Mouse (Mus musculus) hindbrain, embryonic 11.5 days (tissue): Measurements from ENCODE around the gene Ap1b1. TPM values are rescaled to one million over a fixed set of nuclear protein-coding genes. Genes with fewer than 3 reads are reported as not detected.
A peak's percentile ranks its signal among the peaks of the same experiment; 100 is the strongest.

ENCODE experiments used
- ATAC-seq: fragments of 200-750 bp; cut with Nextera tagmentation; 2 replicates; pipeline ENCODE4 v1.8.0; 2017; ENCODE audit warnings: mild to moderate bottlenecking, moderate TSS enrichment, moderate library complexity; ENCODE audit not compliant: low FRiP score
- DNase-seq: peaks from one replicate; pipeline ENCODE4 v3.0.0-alpha.2; 2015; ENCODE audit warnings: low spot score
- H3K27ac ChIP-seq: fragments of 300-500 bp; sonication (generic); 2 replicates; pipeline ENCODE4 v1.5.1; 2014; ENCODE audit warnings: mild to moderate bottlenecking, low read depth, low read length
- H3K27me3 ChIP-seq: fragments of 300-500 bp; sonication (generic); 2 replicates; pipeline ENCODE4 v1.6.1; 2014; ENCODE audit warnings: mild to moderate bottlenecking, low read length, moderate library complexity, mixed read lengths; ENCODE audit not compliant: control insufficient read depth, insufficient read depth
- H3K36me3 ChIP-seq: fragments of 300-500 bp; sonication (generic); 2 replicates; pipeline ENCODE4 v1.6.1; 2014; ENCODE audit warnings: mild to moderate bottlenecking, low read length, moderate library complexity, mixed read lengths; ENCODE audit not compliant: control insufficient read depth, insufficient read depth
- H3K4me1 ChIP-seq: fragments of 300-500 bp; sonication (generic); replicated peaks from 2 replicates; pipeline ENCODE4 v1.6.1; 2014; ENCODE audit warnings: low read length, mixed read lengths; ENCODE audit not compliant: control insufficient read depth, insufficient read depth
- H3K4me2 ChIP-seq: fragments of 300-500 bp; sonication (generic); replicated peaks from 2 replicates; pipeline ENCODE4 v1.6.1; 2014; ENCODE audit warnings: mild to moderate bottlenecking, low read depth, low read length
- H3K4me3 ChIP-seq: fragments of 300-500 bp; sonication (generic); 2 replicates; pipeline ENCODE4 v1.5.1; 2014; ENCODE audit warnings: low read depth, low read length
- H3K9ac ChIP-seq: fragments of 300-500 bp; sonication (generic); 2 replicates; pipeline ENCODE4 v1.6.1; 2014; ENCODE audit warnings: low read depth, low read length
- H3K9me3 ChIP-seq: fragments of 300-500 bp; sonication (generic); 2 replicates; pipeline ENCODE4 v1.6.1; 2016; ENCODE audit warnings: low read length; ENCODE audit not compliant: control insufficient read depth
- WGBS: fragments of 180-500 bp; shearing (Covaris S2); extraction: QIAGEN DNeasy Blood & Tissue Kit; methylation state at CpG from one replicate; pipeline ENCODE4 v1.1.7; 2014; 5-methylcytosine and 5-hydroxymethylcytosine counted together
- polyA plus RNA-seq: library from polyadenylated mRNA; unstranded; fragments of >200 nt; fragmentation: Nextera tagmentation; extraction: Ambion mirVana; gene quantifications from 2 replicates; pipeline ENCODE4 v1.2.1, GENCODE M21; 2014

The Ap1b1 gene
- polyA plus RNA-seq, 1 experiment from 2014 or later, result 60.7 TPM

GRCm38 (mm10) chr11:5059230-5059629 lies 72.6 kb downstream of the Ap1b1 start:
- H3K9me3 ChIP-seq, result no peaks in the 10 kb centered on the region
- WGBS, result 28% methylated on average over 14 of the region's 14 CpGs
- peaks cover 85% of the 10 kb centered on the region for H3K27me3 ChIP-seq
- H3K36me3 ChIP-seq, result no peaks in the 10 kb centered on the region
- no peak overlapping the region for H3K27ac ChIP-seq
- no peak overlapping the region for H3K4me2 ChIP-seq
- no peak overlapping the region for H3K4me3 ChIP-seq
- ATAC-seq, result no peak
- DNase-seq, result no peak
- H3K4me1 ChIP-seq, result peaks cover 26% of the 10 kb centered on the region
- H3K9ac ChIP-seq, result no peak overlapping the region

- WGBS, result 9% methylated on average over 27 of the region's 27 CpGs
- DNase-seq (peak; percentile 76), ATAC-seq (no peak)
- Histone ChIP-seq H3K9me3 (no peaks in the 10 kb centered on the region), H3K27me3 (peaks cover 88% of the 10 kb centered on the region), H3K36me3 (no peaks in the 10 kb centered on the region), H3K4me1 (peaks cover 26% of the 10 kb centered on the region), H3K27ac (no peak overlapping the region), H3K4me2 (no peak overlapping the region), H3K4me3 (no peak overlapping the region), H3K9ac (no peak overlapping the region)
Observed at GRCm38 (mm10) chr11:5059704-5060156, 73.1 kb downstream of the Ap1b1 start.

GRCm38 (mm10) chr11:5060756-5061412 lies 74.3 kb downstream of the Ap1b1 start:
- WGBS, result 41% methylated on average over 28 of the region's 28 CpGs
- Histone ChIP-seq H3K9ac (peak overlapping the region; percentile 31; the same call in 1 of the 2 replicates), H3K4me1 (peaks cover 26% of the 10 kb centered on the region), H3K27ac (no peak overlapping the region), H3K9me3 (no peaks in the 10 kb centered on the region), H3K4me2 (peak overlapping the region; percentile 67), H3K36me3 (no peaks in the 10 kb centered on the region), H3K27me3 (peaks cover 83% of the 10 kb centered on the region), H3K4me3 (peak overlapping the region; percentile 35)
- peak; percentile 0; the same call in 1 of the 2 replicates for ATAC-seq
- peak; percentile 42 for DNase-seq

- H3K9me3 ChIP-seq, result no peaks in the 10 kb centered on the region
- H3K27ac ChIP-seq, result no peak overlapping the region
- WGBS, result under 1% methylated on average over 59 of the region's 62 CpGs
- ATAC-seq (peak; percentile 17), DNase-seq (peak; percentile 80)
- no peaks in the 10 kb centered on the region for H3K36me3 ChIP-seq
- H3K9ac ChIP-seq, result peak overlapping the region; percentile 31; the same call in 1 of the 2 replicates
- peaks cover 26% of the 10 kb centered on the region for H3K4me1 ChIP-seq
- peak overlapping the region; percentile 35 for H3K4me3 ChIP-seq
- peak overlapping the region; percentile 67 for H3K4me2 ChIP-seq
- peaks cover 76% of the 10 kb centered on the region for H3K27me3 ChIP-seq
Observed at GRCm38 (mm10) chr11:5061413-5062139, 75.0 kb downstream of the Ap1b1 start.

- H3K27ac ChIP-seq, result no peak overlapping the region
- H3K4me2 ChIP-seq, result peak overlapping the region; percentile 67
- ATAC-seq (no peak), DNase-seq (no peak)
- H3K4me3 ChIP-seq, result peak overlapping the region; percentile 35
- peaks cover 24% of the 10 kb centered on the region for H3K4me1 ChIP-seq
- 12% methylated on average over 13 of the region's 13 CpGs for WGBS
- no peaks in the 10 kb centered on the region for H3K9me3 ChIP-seq
- peaks cover 68% of the 10 kb centered on the region for H3K27me3 ChIP-seq
- no peak overlapping the region for H3K9ac ChIP-seq
- no peaks in the 10 kb centered on the region for H3K36me3 ChIP-seq
Observed at GRCm38 (mm10) chr11:5062326-5062725, 75.7 kb downstream of the Ap1b1 start.

- Histone ChIP-seq H3K4me3 (no peak overlapping the region), H3K4me2 (no peak overlapping the region; the same call in 1 of the 2 replicates)
- no peak for DNase-seq
Observed at GRCm38 (mm10) chr11:5062860-5063505, 76.4 kb downstream of the Ap1b1 start.

DNA sequence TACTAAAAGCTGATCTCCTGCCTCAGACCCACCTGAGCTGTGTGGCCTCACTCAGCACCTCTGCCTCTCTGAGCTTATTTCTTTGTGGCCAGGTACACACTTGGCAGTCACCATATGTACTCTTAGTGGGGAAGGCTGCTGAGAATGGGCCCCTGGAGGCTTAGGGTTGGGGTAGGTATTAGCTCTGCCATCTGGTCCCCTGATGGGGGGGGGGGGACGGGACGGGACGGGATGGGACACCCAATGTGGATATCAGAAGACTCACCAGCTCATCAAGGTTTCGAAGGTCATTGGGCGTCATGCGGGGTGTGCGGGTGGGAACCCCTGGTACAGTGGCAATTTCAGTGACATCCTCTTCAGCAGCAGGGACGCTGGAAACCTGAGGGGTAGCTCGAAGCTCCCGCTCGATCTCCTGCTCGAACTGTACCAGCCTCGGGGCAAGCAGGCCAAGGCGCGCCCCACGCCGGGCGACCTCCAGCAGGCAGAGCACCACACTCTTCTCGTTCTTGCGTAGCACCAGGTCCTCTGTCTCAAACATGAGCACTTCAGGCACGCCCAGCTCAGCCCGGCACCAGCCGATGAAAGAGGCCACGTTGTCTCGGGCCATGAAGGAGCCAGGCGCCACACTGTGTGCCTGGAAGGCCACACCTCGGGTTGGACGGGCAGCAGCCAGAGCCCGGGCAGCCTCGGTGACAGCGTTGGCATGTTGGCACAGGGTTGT lies 77.1 kb downstream of the Ap1b1 start:
- H3K4me3 ChIP-seq, result peak overlapping the region; percentile 48; the same call in 1 of the 2 replicates
- H3K36me3 ChIP-seq, result peaks cover 5% of the 10 kb centered on the region
- H3K9me3 ChIP-seq, result no peaks in the 10 kb centered on the region
- H3K4me1 ChIP-seq, result peaks cover 21% of the 10 kb centered on the region
- peak overlapping the region; percentile 57; the same call in 1 of the 2 replicates for H3K4me2 ChIP-seq
- DNase-seq, result no peak
- WGBS, result 53% methylated on average over 30 of the region's 31 CpGs
- 0 out of 2 replicates have a peak overlapping the region, but pooled peaks have one; percentile 15 for H3K9ac ChIP-seq
- ATAC-seq, result no peak
- no peak overlapping the region for H3K27ac ChIP-seq
- H3K27me3 ChIP-seq, result peaks cover 56% of the 10 kb centered on the region

More at GRCm38 (mm10) chr11:5062860-5063505, 76.4 kb downstream of the Ap1b1 start:
- H3K4me1 ChIP-seq, result peaks cover 24% of the 10 kb centered on the region
- no peak for ATAC-seq
- H3K27me3 ChIP-seq, result peaks cover 62% of the 10 kb centered on the region
- H3K36me3 ChIP-seq, result no peaks in the 10 kb centered on the region
- no peaks in the 10 kb centered on the region for H3K9me3 ChIP-seq
- H3K9ac ChIP-seq, result no peak overlapping the region
- 61% methylated on average over 13 of the region's 13 CpGs for WGBS
- H3K27ac ChIP-seq, result no peak overlapping the region
